Mouse (Mus musculus): Measurements from ENCODE around the gene Ptpn5. TPM values are rescaled to one million over a fixed set of nuclear protein-coding genes. Genes with fewer than 3 reads are reported as not detected.

Gene Ptpn5
- polyA plus RNA-seq, 1 experiment from 2014 or later, result 6.9 TPM

DNA sequence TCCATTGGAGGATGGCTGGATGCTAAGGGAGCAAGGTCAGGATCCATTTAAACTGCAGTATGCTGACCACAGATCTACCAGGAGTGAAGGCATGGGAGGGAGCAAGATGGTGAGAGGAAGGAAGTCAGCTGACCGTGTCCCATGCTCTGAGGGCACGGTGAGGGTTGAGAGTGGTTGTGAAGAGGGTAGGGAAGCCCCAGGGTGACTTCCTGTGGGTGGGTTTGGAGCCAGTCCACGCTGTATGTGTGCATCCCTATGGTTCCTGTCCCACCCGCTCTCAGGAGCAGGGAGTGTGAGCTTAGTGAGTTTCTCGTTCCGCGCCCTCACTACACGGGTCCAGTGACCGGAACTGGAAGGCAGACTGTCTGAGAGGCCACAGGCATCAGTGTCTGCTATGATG, 77.7 kb downstream of the Ptpn5 start:
- peaks cover 18% of the 10 kb centered on the region for H3K4me1 ChIP-seq (replicated peaks; ENCODE audit: control insufficient read depth, insufficient read depth, low read length)
- 68% methylated on average over 9 of the region's 9 CpGs for WGBS
- no peaks in the 10 kb centered on the region for H3K36me3 ChIP-seq (ENCODE audit: control insufficient read depth, insufficient read depth, low read length)
- no peak overlapping the region for H3K4me3 ChIP-seq (ENCODE audit: low read length)
- H3K27me3 ChIP-seq (ENCODE audit: control insufficient read depth, insufficient read depth, low read depth, low read length), result no peaks in the 10 kb centered on the region
- no peaks in the 10 kb centered on the region for H3K9me3 ChIP-seq (ENCODE audit: control insufficient read depth, low read length)
- no peak overlapping the region for H3K27ac ChIP-seq (ENCODE audit: low read length)
- H3K9ac ChIP-seq (ENCODE audit: low read length), result no peak overlapping the region
- no peak for ATAC-seq (ENCODE audit: low read depth)
- H3K4me2 ChIP-seq (ENCODE audit: low read depth, low read length), result no peak overlapping the region

DNA sequence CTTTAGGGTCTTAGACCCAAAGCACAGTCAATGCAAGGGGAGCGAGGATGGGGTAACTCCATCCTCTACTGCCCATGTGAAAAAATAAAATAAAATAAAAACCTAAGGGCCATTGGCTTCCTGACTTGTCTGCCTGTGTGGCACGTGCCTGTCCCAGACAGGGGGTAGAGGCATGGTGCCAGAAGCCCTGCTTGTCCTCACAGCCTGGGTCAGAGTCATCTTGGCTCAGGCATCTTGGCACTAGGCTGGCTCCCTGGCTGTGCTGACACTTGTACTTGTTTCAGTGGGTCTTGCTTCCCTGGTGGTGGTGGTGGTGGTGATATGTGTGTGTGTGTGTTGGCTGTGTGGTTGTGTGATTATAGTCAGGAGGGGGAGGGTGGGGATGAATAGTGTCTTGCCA, 78.8 kb downstream of the Ptpn5 start:
- no peak overlapping the region for H3K27ac ChIP-seq (ENCODE audit: low read length)
- no peaks in the 10 kb centered on the region for H3K27me3 ChIP-seq (ENCODE audit: control insufficient read depth, insufficient read depth, low read depth, low read length)
- H3K9ac ChIP-seq (ENCODE audit: low read length), result no peak overlapping the region
- WGBS, result 68% methylated on average over 2 of the region's 2 CpGs
- no peaks in the 10 kb centered on the region for H3K9me3 ChIP-seq (ENCODE audit: control insufficient read depth, low read length)
- H3K4me1 ChIP-seq (replicated peaks; ENCODE audit: control insufficient read depth, insufficient read depth, low read length), result peaks cover 22% of the 10 kb centered on the region
- H3K4me2 ChIP-seq (ENCODE audit: low read depth, low read length), result no peak overlapping the region
- H3K36me3 ChIP-seq (ENCODE audit: control insufficient read depth, insufficient read depth, low read length), result no peaks in the 10 kb centered on the region
- H3K4me3 ChIP-seq (ENCODE audit: low read length), result no peak overlapping the region
- ATAC-seq (ENCODE audit: low read depth), result no peak

DNA sequence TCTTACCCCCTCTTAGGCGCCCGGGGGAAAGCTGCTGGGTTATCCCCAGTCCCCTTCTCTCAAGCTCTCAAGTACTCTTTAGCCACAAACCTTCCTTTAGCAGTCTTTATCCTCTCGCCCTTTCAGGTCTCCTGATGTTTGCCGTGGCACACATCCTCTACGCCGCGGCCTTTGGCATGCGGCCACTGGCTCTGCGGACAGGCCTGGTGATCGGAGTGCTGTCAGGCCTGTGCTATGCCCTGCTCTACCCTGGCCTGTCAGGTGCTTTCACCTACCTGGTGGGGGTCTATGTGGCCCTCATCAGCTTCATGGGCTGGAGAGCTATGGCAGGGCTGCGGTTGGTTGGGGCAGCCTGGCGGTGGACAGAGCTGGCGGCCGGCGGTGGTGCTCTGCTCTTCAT, 80.2 kb downstream of the Ptpn5 start:
- Histone ChIP-seq H3K4me2 (ENCODE audit: low read depth, low read length) (no peak overlapping the region), H3K9ac (ENCODE audit: low read length) (no peak overlapping the region)
- 80% methylated on average over 15 of the region's 15 CpGs for WGBS

DNA sequence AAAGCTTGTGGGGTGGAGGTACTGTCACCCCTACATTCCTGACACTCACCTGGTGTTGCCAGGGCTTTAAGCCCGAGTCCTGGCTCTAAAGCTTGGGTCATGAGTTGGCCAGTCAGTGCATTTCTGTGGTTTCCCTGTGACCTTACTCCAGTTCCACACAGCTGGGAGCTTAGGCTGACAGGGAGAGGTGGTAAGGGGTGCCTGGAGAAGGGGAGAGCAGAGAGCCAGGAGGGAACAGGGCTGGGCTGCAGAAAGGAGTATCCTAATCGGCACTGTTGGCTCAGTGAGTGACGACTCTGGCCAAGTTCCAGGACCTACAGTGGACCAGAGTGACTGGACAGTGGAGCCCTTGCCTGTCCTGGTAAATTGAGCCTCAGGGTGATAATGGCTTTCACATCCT, 81.2 kb downstream of the Ptpn5 start:
- Histone ChIP-seq H3K4me3 (ENCODE audit: low read length) (peak overlapping the region; percentile 18), H3K27ac (ENCODE audit: low read length) (peak overlapping the region; percentile 98), H3K4me1 (replicated peaks; ENCODE audit: control insufficient read depth, insufficient read depth, low read length) (peaks cover 22% of the 10 kb centered on the region), H3K36me3 (ENCODE audit: control insufficient read depth, insufficient read depth, low read length) (no peaks in the 10 kb centered on the region), H3K4me2 (ENCODE audit: low read depth, low read length) (peak overlapping the region; percentile 89), H3K27me3 (ENCODE audit: control insufficient read depth, insufficient read depth, low read depth, low read length) (no peaks in the 10 kb centered on the region), H3K9me3 (ENCODE audit: control insufficient read depth, low read length) (no peaks in the 10 kb centered on the region), H3K9ac (ENCODE audit: low read length) (peak overlapping the region; percentile 59)
- WGBS, result 18% methylated on average over 3 of the region's 3 CpGs
- ATAC-seq (ENCODE audit: low read depth), result peak; percentile 26

More for the DNA sequence above, 80.2 kb downstream of the Ptpn5 start:
- Histone ChIP-seq H3K36me3 (ENCODE audit: control insufficient read depth, insufficient read depth, low read length) (no peaks in the 10 kb centered on the region), H3K4me3 (ENCODE audit: low read length) (no peak overlapping the region), H3K9me3 (ENCODE audit: control insufficient read depth, low read length) (no peaks in the 10 kb centered on the region), H3K27me3 (ENCODE audit: control insufficient read depth, insufficient read depth, low read depth, low read length) (no peaks in the 10 kb centered on the region), H3K27ac (ENCODE audit: low read length) (no peak overlapping the region), H3K4me1 (replicated peaks; ENCODE audit: control insufficient read depth, insufficient read depth, low read length) (peaks cover 22% of the 10 kb centered on the region)
- no peak for ATAC-seq (ENCODE audit: low read depth)

- Histone ChIP-seq H3K9ac (ENCODE audit: low read length) (peak overlapping the region; percentile 89), H3K27ac (ENCODE audit: low read length) (peak overlapping the region; percentile 98), H3K4me1 (replicated peaks; ENCODE audit: control insufficient read depth, insufficient read depth, low read length) (peaks cover 22% of the 10 kb centered on the region), H3K4me2 (ENCODE audit: low read depth, low read length) (peak overlapping the region; percentile 89), H3K9me3 (ENCODE audit: control insufficient read depth, low read length) (no peaks in the 10 kb centered on the region), H3K36me3 (ENCODE audit: control insufficient read depth, insufficient read depth, low read length) (no peaks in the 10 kb centered on the region), H3K4me3 (ENCODE audit: low read length) (peak overlapping the region; percentile 88), H3K27me3 (ENCODE audit: control insufficient read depth, insufficient read depth, low read depth, low read length) (no peaks in the 10 kb centered on the region)
- 11% methylated on average over 1 of the region's 2 CpGs for WGBS
- peak; percentile 70 for ATAC-seq (ENCODE audit: low read depth)
Observed at GRCm38 (mm10) chr7:47051404-47052151, 81.9 kb downstream of the Ptpn5 start.

GRCm38 (mm10) chr7:47050766-47051165, 82.7 kb downstream of the Ptpn5 start:
- H3K9me3 ChIP-seq (ENCODE audit: control insufficient read depth, low read length), result no peaks in the 10 kb centered on the region
- H3K4me3 ChIP-seq (ENCODE audit: low read length), result peak overlapping the region; percentile 88
- no peaks in the 10 kb centered on the region for H3K27me3 ChIP-seq (ENCODE audit: control insufficient read depth, insufficient read depth, low read depth, low read length)
- peak overlapping the region; percentile 89 for H3K4me2 ChIP-seq (ENCODE audit: low read depth, low read length)
- peaks cover 22% of the 10 kb centered on the region for H3K4me1 ChIP-seq (replicated peaks; ENCODE audit: control insufficient read depth, insufficient read depth, low read length)
- WGBS, result under 1% methylated on average over 34 of the region's 34 CpGs
- peak overlapping the region; percentile 98 for H3K27ac ChIP-seq (ENCODE audit: low read length)
- peak overlapping the region; percentile 89 for H3K9ac ChIP-seq (ENCODE audit: low read length)
- H3K36me3 ChIP-seq (ENCODE audit: control insufficient read depth, insufficient read depth, low read length), result no peaks in the 10 kb centered on the region
- ATAC-seq (ENCODE audit: low read depth), result peak; percentile 43; the same call in 1 of the 2 replicates

- WGBS, result under 1% methylated on average over 33 of the region's 33 CpGs
- H3K36me3 ChIP-seq (ENCODE audit: control insufficient read depth, insufficient read depth, low read length), result no peaks in the 10 kb centered on the region
- H3K9me3 ChIP-seq (ENCODE audit: control insufficient read depth, low read length), result no peaks in the 10 kb centered on the region
Observed at GRCm38 (mm10) chr7:47050366-47050765, 83.1 kb downstream of the Ptpn5 start, which contains the start of gene Tmem86a. TSS of gene Tmem86a (plus strand) at chr7:47050601.

GRCm38 (mm10) chr7:47042823-47043490, 90.5 kb downstream of the Ptpn5 start:
- no peak overlapping the region for H3K4me2 ChIP-seq (ENCODE audit: low read depth, low read length)
- peak; percentile 93 for ATAC-seq (ENCODE audit: low read depth)
- H3K27me3 ChIP-seq (ENCODE audit: control insufficient read depth, insufficient read depth, low read depth, low read length), result no peaks in the 10 kb centered on the region

More at GRCm38 (mm10) chr7:47050366-47050765, 83.1 kb downstream of the Ptpn5 start, which contains the start of gene Tmem86a:
- H3K4me3 ChIP-seq (ENCODE audit: low read length), result peak within 1 kb of the TSS; percentile 88
- H3K4me2 ChIP-seq (ENCODE audit: low read depth, low read length), result peak within 1 kb of the TSS; percentile 89
- H3K9ac ChIP-seq (ENCODE audit: low read length), result peak within 1 kb of the TSS; percentile 89
- ATAC-seq (ENCODE audit: low read depth), result peak; percentile 96
- peak within 1 kb of the TSS; percentile 98 for H3K27ac ChIP-seq (ENCODE audit: low read length)
- H3K27me3 ChIP-seq (ENCODE audit: control insufficient read depth, insufficient read depth, low read depth, low read length), result no peaks in the 10 kb centered on the region
- peaks cover 22% of the 10 kb centered on the region for H3K4me1 ChIP-seq (replicated peaks; ENCODE audit: control insufficient read depth, insufficient read depth, low read length)

DNA sequence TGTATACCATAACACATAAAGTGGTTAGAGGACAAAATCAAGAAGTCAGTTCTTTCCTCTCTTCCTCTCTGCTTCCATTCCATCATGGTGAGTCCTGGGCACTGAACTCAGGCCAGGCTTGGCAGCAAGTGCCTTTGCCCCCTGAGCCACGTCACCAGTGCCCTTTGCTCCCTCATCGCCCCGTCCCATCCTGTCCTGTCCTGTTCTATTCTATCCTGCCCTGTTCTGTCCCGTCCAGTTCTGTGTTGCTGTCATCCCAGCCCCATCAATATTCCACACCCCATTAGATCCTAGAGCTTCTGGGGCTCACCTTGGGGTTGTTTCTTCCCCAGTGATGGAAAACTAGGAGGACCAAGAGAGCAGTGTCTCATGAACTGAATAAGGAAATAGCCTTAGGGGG, 91.4 kb downstream of the Ptpn5 start:
- Histone ChIP-seq H3K4me1 (replicated peaks; ENCODE audit: control insufficient read depth, insufficient read depth, low read length) (peaks cover 10% of the 10 kb centered on the region; the same call in 1 of the 2 replicates), H3K27ac (ENCODE audit: low read length) (peak overlapping the region; percentile 73), H3K4me3 (ENCODE audit: low read length) (no peak overlapping the region), H3K4me2 (ENCODE audit: low read depth, low read length) (no peak overlapping the region), H3K36me3 (ENCODE audit: control insufficient read depth, insufficient read depth, low read length) (no peaks in the 10 kb centered on the region), H3K9ac (ENCODE audit: low read length) (no peak overlapping the region), H3K9me3 (ENCODE audit: control insufficient read depth, low read length) (no peaks in the 10 kb centered on the region), H3K27me3 (ENCODE audit: control insufficient read depth, insufficient read depth, low read depth, low read length) (no peaks in the 10 kb centered on the region)
- WGBS, result 76% methylated on average over 4 of the region's 4 CpGs
- no peak for ATAC-seq (ENCODE audit: low read depth)

More at GRCm38 (mm10) chr7:47042823-47043490, 90.5 kb downstream of the Ptpn5 start:
- WGBS, result 29% methylated on average over 6 of the region's 6 CpGs
- peaks cover 10% of the 10 kb centered on the region; the same call in 1 of the 2 replicates for H3K4me1 ChIP-seq (replicated peaks; ENCODE audit: control insufficient read depth, insufficient read depth, low read length)
- H3K4me3 ChIP-seq (ENCODE audit: low read length), result no peak overlapping the region
- H3K9ac ChIP-seq (ENCODE audit: low read length), result no peak overlapping the region
- no peaks in the 10 kb centered on the region for H3K9me3 ChIP-seq (ENCODE audit: control insufficient read depth, low read length)
- peak overlapping the region; percentile 73 for H3K27ac ChIP-seq (ENCODE audit: low read length)
- H3K36me3 ChIP-seq (ENCODE audit: control insufficient read depth, insufficient read depth, low read length), result no peaks in the 10 kb centered on the region

Measured in lung, embryonic 16.5 days (tissue).